Mouse (Mus musculus) MEL (cell line): ENCODE results near the gene Nsl1. TPM values are rescaled to one million over a fixed set of nuclear protein-coding genes. Genes with fewer than 3 reads are reported as not detected.

Experiments used
- DNase-seq: peaks from one replicate; pipeline ENCODE4 v3.0.0; 2011; ENCODE audit warnings: low read depth, low spot score
- H3K27ac ChIP-seq: 2 replicates; pipeline ENCODE4 v1.5.1; 2012; ENCODE audit warnings: low read depth, mild to moderate bottlenecking, control low read depth, low read length, moderate library complexity; ENCODE audit not compliant: control insufficient read depth
- H3K27me3 ChIP-seq, 2 experiments: fragments of 150-350 bp in 1 of 2; sonication (generic) in 1 of 2; 2 replicates each; pipeline ENCODE4 v1.6.1; 2012; ENCODE audit warnings: low read length in 2 of 2, mild to moderate bottlenecking in 2 of 2, improper control_type of control experiment in 1 of 2, moderate library complexity in 1 of 2; ENCODE audit not compliant: insufficient read depth in 2 of 2, control insufficient read depth in 1 of 2
- H3K36me3 ChIP-seq, 2 experiments: 2 replicates each; pipeline ENCODE4 v1.6.1; 2012 to 2014; ENCODE audit warnings: low read length in 2 of 2, improper control_type of control experiment in 1 of 2, inconsistent platforms in 1 of 2, mild to moderate bottlenecking in 1 of 2; ENCODE audit not compliant: insufficient read depth in 2 of 2, control insufficient read depth in 1 of 2
- H3K4me1 ChIP-seq, 2 experiments: fragments of 150-350 bp in 1 of 2; sonication (generic) in 1 of 2; 2 replicates each; pipeline ENCODE4 v1.6.1; 2012; ENCODE audit warnings: low read length in 2 of 2, improper control_type of control experiment in 1 of 2, mild to moderate bottlenecking in 1 of 2; ENCODE audit not compliant: insufficient read depth in 2 of 2, control insufficient read depth in 1 of 2
- H3K4me3 ChIP-seq, 2 experiments: fragments of 150-350 bp in 1 of 2; sonication (generic) in 1 of 2; 2 replicates each; pipeline ENCODE4 v1.5.1; 2012; ENCODE audit warnings: low read depth in 2 of 2, low read length in 2 of 2, mild to moderate bottlenecking in 2 of 2, moderate library complexity in 2 of 2, control low read depth in 1 of 2, improper control_type of control experiment in 1 of 2; ENCODE audit not compliant: control insufficient read depth in 1 of 2, insufficient read depth in 1 of 2
- H3K79me2 ChIP-seq: 2 replicates; pipeline ENCODE4 v1.6.1; 2012; ENCODE audit warnings: mild to moderate bottlenecking, low read length, moderate library complexity; ENCODE audit not compliant: control insufficient read depth, poor library complexity, insufficient read depth
- H3K9ac ChIP-seq: 2 replicates; pipeline ENCODE4 v1.6.1; 2012; ENCODE audit warnings: low read depth, mild to moderate bottlenecking, control low read depth, low read length, moderate library complexity; ENCODE audit not compliant: control insufficient read depth, poor library complexity, severe bottlenecking
- H3K9me3 ChIP-seq: fragments of 150-350 bp; sonication (generic); replicated peaks from 2 replicates; pipeline ENCODE4 v1.6.1; 2012; ENCODE audit warnings: mild to moderate bottlenecking, low read length, improper control_type of control experiment, moderate library complexity; ENCODE audit not compliant: insufficient read depth
- CHD2 ChIP-seq: IDR thresholded peaks from 2 replicates; pipeline ENCODE4 v1.6.1; 2011; ENCODE audit warnings: low read length, improper control_type of control experiment
- E2F4 ChIP-seq: IDR thresholded peaks from 2 replicates; pipeline ENCODE4 v1.6.1; 2011; ENCODE audit warnings: low read depth, low read length, improper control_type of control experiment, borderline replicate concordance
- EP300 ChIP-seq, 2 experiments: IDR thresholded peaks; 2 replicates each; pipeline ENCODE4 v1.6.1; 2011; ENCODE audit warnings: improper control_type of control experiment in 2 of 2, low read length in 2 of 2, low read depth in 1 of 2, mild to moderate bottlenecking in 1 of 2
- GABPA ChIP-seq: IDR thresholded peaks from 2 replicates; pipeline ENCODE4 v1.6.1; 2012; ENCODE audit warnings: low read depth, mild to moderate bottlenecking, inconsistent platforms, low read length, improper control_type of control experiment, moderate library complexity
- HCFC1 ChIP-seq: IDR thresholded peaks from 2 replicates; pipeline ENCODE4 v1.6.1; 2012; ENCODE audit warnings: low read depth, mild to moderate bottlenecking, inconsistent platforms, low read length, improper control_type of control experiment, moderate library complexity
- JUND ChIP-seq: IDR thresholded peaks from 2 replicates; pipeline ENCODE4 v1.6.1; 2011; ENCODE audit warnings: low read depth, mild to moderate bottlenecking, improper control_type of control experiment, low read length
- KAT2A ChIP-seq: conservative IDR thresholded peaks from 2 replicates; pipeline ENCODE4 v1.6.1; 2012; ENCODE audit warnings: low read depth, low read length, improper control_type of control experiment, inconsistent platforms
- MAFK ChIP-seq: IDR thresholded peaks from 2 replicates; pipeline ENCODE4 v1.6.1; 2011; ENCODE audit warnings: low read depth, mild to moderate bottlenecking, low read length, improper control_type of control experiment, borderline replicate concordance
- MAX ChIP-seq: IDR thresholded peaks from 2 replicates; pipeline ENCODE4 v1.6.1; 2011; ENCODE audit warnings: low read length, improper control_type of control experiment
- MAZ ChIP-seq: IDR thresholded peaks from 2 replicates; pipeline ENCODE4 v1.6.1; 2012; ENCODE audit warnings: low read depth, mild to moderate bottlenecking, inconsistent platforms, low read length, improper control_type of control experiment
- MXI1 ChIP-seq: IDR thresholded peaks from 2 replicates; pipeline ENCODE4 v1.6.1; 2011; ENCODE audit warnings: mild to moderate bottlenecking, low read depth, low read length, improper control_type of control experiment
- NELFE ChIP-seq: IDR thresholded peaks from 2 replicates; pipeline ENCODE4 v1.6.1; 2011; ENCODE audit warnings: low read depth, low read length, improper control_type of control experiment
- POLR2A ChIP-seq, 2 experiments: IDR thresholded peaks; 2 replicates each; pipeline ENCODE4 v1.6.1; 2011 to 2012; ENCODE audit warnings: low read length in 2 of 2, mild to moderate bottlenecking in 2 of 2, control low read depth in 1 of 2, improper control_type of control experiment in 1 of 2, low read depth in 1 of 2, moderate library complexity in 1 of 2; ENCODE audit not compliant: control insufficient read depth in 1 of 2, insufficient read depth in 1 of 2, poor library complexity in 1 of 2
- POLR2AphosphoS2 ChIP-seq: IDR thresholded peaks from 2 replicates; pipeline ENCODE4 v1.6.1; 2011; ENCODE audit warnings: low read length, improper control_type of control experiment
- POLR2AphosphoS5 ChIP-seq: IDR thresholded peaks from 2 replicates; pipeline ENCODE4 v1.6.1; 2012; ENCODE audit warnings: low read depth, borderline replicate concordance, mild to moderate bottlenecking, inconsistent platforms, low read length, moderate library complexity, mixed read lengths
- RAD21 ChIP-seq: IDR thresholded peaks from 2 replicates; pipeline ENCODE4 v1.6.1; 2011; ENCODE audit warnings: mild to moderate bottlenecking, low read depth, low read length, improper control_type of control experiment
- RCOR1 ChIP-seq: IDR thresholded peaks from 2 replicates; pipeline ENCODE4 v1.6.1; 2012; ENCODE audit warnings: low read depth, mild to moderate bottlenecking, inconsistent platforms, low read length, improper control_type of control experiment
- SIN3A ChIP-seq: IDR thresholded peaks from 2 replicates; pipeline ENCODE4 v1.6.1; 2012; ENCODE audit warnings: low read length, improper control_type of control experiment, inconsistent platforms
- TAL1 ChIP-seq: IDR thresholded peaks from 2 replicates; pipeline ENCODE4 v1.6.1; 2012; ENCODE audit warnings: mild to moderate bottlenecking, inconsistent platforms, low read length, moderate library complexity, mixed read lengths
- TBP ChIP-seq: IDR thresholded peaks from 2 replicates; pipeline ENCODE4 v1.8.0; 2011; ENCODE audit warnings: low read depth, low read length, improper control_type of control experiment
- UBTF ChIP-seq: IDR thresholded peaks from 2 replicates; pipeline ENCODE4 v1.6.1; 2012; ENCODE audit warnings: low read depth, mild to moderate bottlenecking, inconsistent platforms, low read length, improper control_type of control experiment, moderate library complexity, borderline replicate concordance; ENCODE audit not compliant: insufficient read depth
- USF1 ChIP-seq: IDR thresholded peaks from 2 replicates; pipeline ENCODE4 v1.6.1; 2014; ENCODE audit warnings: low read depth, mild to moderate bottlenecking, inconsistent platforms, low read length, improper control_type of control experiment, moderate library complexity
- USF2 ChIP-seq, 2 experiments: IDR thresholded peaks; 2 replicates each; pipeline ENCODE4 v1.6.1; 2011 to 2012; ENCODE audit warnings: improper control_type of control experiment in 2 of 2, low read length in 2 of 2, borderline replicate concordance in 1 of 2, inconsistent platforms in 1 of 2, low read depth in 1 of 2, mild to moderate bottlenecking in 1 of 2; ENCODE audit not compliant: insufficient read depth in 1 of 2
- ZC3H11A ChIP-seq: IDR thresholded peaks from 2 replicates; pipeline ENCODE4 v1.6.1; 2012; ENCODE audit warnings: low read depth, mild to moderate bottlenecking, inconsistent platforms, low read length, improper control_type of control experiment
- ZKSCAN1 ChIP-seq: IDR thresholded peaks from 2 replicates; pipeline ENCODE4 v1.6.1; 2012; ENCODE audit warnings: low read depth, mild to moderate bottlenecking, inconsistent platforms, low read length, improper control_type of control experiment, moderate library complexity
- ZMIZ1 ChIP-seq: IDR thresholded peaks from 2 replicates; pipeline ENCODE4 v1.6.1; 2012; ENCODE audit warnings: low read depth, mild to moderate bottlenecking, inconsistent platforms, low read length, improper control_type of control experiment, moderate library complexity
- ZNF384 ChIP-seq: IDR thresholded peaks from 2 replicates; pipeline ENCODE4 v1.6.1; 2012; ENCODE audit warnings: low read depth, mild to moderate bottlenecking, inconsistent platforms, low read length, improper control_type of control experiment
- polyA plus RNA-seq, 2 experiments: library from polyadenylated mRNA; stranded (reverse) in 1 of 2; unstranded in 1 of 2; fragments of >175 nt in 1 of 2; fragments of >200 nt in 1 of 2; gene quantifications; 2 replicates each; pipeline versions ENCODE4 v1.2.1 to v1.2.4; 2012; ENCODE audit warnings: low replicate concordance in 2 of 2, low read depth in 1 of 2; ENCODE audit not compliant: insufficient read length in 2 of 2, insufficient read depth in 1 of 2, missing spikeins in 1 of 2
- total RNA-seq: library from RNA; depleted of rRNA; stranded (reverse); fragments of 300-350 nt; gene quantifications from 2 replicates; pipeline ENCODE4 v1.2.3, GENCODE M21; 2012

The Nsl1 gene
- total and polyA plus RNA-seq, 3 experiments = 24.2 to 41.9 TPM; not detected in 1

DNA sequence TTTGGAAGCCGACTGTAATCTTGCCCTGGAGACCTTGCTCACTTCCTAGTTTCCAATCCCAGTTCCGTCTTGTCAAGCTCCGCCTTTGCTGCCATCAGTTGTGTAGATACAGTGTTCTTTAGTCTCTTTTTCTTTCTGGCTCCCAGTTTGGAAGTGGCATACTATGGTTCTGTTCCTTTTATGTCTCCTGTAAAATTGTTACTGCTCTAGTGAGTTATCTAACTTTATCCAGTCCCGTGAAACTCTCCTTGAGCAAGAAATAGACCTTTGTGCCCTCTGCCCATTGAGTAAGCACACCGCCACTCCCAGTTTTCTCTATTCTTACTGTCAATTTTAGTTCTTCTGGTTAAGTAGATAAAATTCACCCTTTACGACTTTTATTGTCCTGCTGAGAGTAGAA lies 8.8 kb downstream of the Nsl1 start:
- H3K27ac ChIP-seq = no peak overlapping the region
- H3K4me3 ChIP-seq = no peak overlapping the region
- no peaks in the 10 kb centered on the region for H3K9me3 ChIP-seq
- TF ChIP-seq ZNF384 = no peak
- TF ChIP-seq CHD2 = no peak
- TF ChIP-seq NELFE = no peak
- no peak for TF ChIP-seq USF2 (IDR thresholded peaks at IDR 0.05; ENCODE audit: borderline replicate concordance in 1 of 2, insufficient read depth in 1 of 2, low read depth in 1 of 2, low read length in 2 of 2)
- TF ChIP-seq SIN3A = no peak
- no peak for TF ChIP-seq EP300 (IDR thresholded peaks at IDR 0.05; ENCODE audit: low read depth in 1 of 2, low read length in 2 of 2)
- no peak for TF ChIP-seq E2F4
- TF ChIP-seq JUND = no peak
- no peak for TF ChIP-seq MAFK
- TF ChIP-seq ZKSCAN1 = no peak
- TF ChIP-seq HCFC1 = no peak
- no peak for TF ChIP-seq GABPA
- no peak for TF ChIP-seq USF1
- TF ChIP-seq RCOR1 = no peak
- TF ChIP-seq MAZ = no peak
- no peak for TF ChIP-seq MXI1
- no peak for TF ChIP-seq ZC3H11A
- no peak for TF ChIP-seq KAT2A
- no peak overlapping the region for H3K9ac ChIP-seq
- no peaks in the 10 kb centered on the region; the same call in 1 of the 2 replicates for H3K79me2 ChIP-seq
- peaks cover 4 to 5% of the 10 kb centered on the region in 2 experiments; a peak in 2 of 4 replicates for H3K4me1 ChIP-seq
- peaks cover 4 to 31% of the 10 kb centered on the region in 2 experiments; a peak in 3 of 4 replicates for H3K36me3 ChIP-seq
- H3K27me3 ChIP-seq = no peaks in the 10 kb centered on the region
- no peak for DNase-seq

DNA sequence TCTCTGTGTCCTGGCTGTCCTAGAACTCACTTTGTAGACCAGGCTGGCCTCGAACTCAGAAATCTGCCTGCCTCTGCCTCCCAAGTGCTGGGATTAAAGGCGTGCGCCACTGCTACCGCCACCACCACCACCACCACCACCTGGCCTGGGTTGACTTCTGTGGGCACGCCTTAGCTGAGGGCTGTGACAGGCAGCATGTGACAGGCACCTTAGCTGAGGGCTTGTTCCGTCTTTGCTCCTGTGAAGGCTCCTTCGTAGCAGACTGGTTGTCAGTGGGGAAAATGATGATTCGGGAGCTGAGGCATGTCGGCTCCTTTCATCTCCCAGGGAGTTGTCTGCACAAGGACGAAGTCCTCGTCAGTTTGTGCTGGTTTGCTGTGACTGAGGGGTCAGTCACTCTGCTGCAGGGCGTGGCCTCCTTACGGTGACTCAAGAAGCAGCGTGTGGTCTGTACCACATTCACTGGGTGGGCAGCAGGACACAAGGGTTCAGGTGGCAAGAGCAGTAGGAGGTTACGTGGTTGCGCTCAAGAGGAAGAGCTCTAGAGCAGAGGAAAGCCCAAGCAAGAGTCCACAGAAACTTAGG lies 9.6 kb downstream of the Nsl1 start:
- no peak overlapping the region for H3K4me3 ChIP-seq
- no peaks in the 10 kb centered on the region for H3K27me3 ChIP-seq
- TF ChIP-seq ZMIZ1 (no peak), RAD21 (no peak), TAL1 (no peak), EP300 (IDR thresholded peaks at IDR 0.05; ENCODE audit: low read depth in 1 of 2, low read length in 2 of 2) (no peak), HCFC1 (no peak), POLR2A (IDR thresholded peaks at IDR 0.05; ENCODE audit: control insufficient read depth in 1 of 2, insufficient read depth in 1 of 2, low read depth in 1 of 2, low read length in 2 of 2, poor library complexity in 1 of 2) (no peak), KAT2A (no peak), UBTF (no peak), TBP (no peak), POLR2AphosphoS2 (no peak), MAX (no peak), POLR2AphosphoS5 (no peak), ZNF384 (no peak), USF1 (no peak)
- TF ChIP-seq, all 39 proteins: peak for 0
- H3K4me1 ChIP-seq = peaks cover 4 to 5% of the 10 kb centered on the region in 2 experiments; a peak in 2 of 4 replicates
- H3K9me3 ChIP-seq = no peaks in the 10 kb centered on the region
- no peak overlapping the region for H3K27ac ChIP-seq
- no peak for DNase-seq
- H3K36me3 ChIP-seq = peaks cover 4 to 37% of the 10 kb centered on the region in 2 experiments; a peak in 3 of 4 replicates
- H3K79me2 ChIP-seq = no peaks in the 10 kb centered on the region; the same call in 1 of the 2 replicates
- H3K9ac ChIP-seq = no peak overlapping the region
